Mouse (Mus musculus) frontal cortex, postnatal 36 days (tissue): ENCODE data around the gene Arl8a.
A peak's percentile ranks its signal among the peaks of the same experiment; 100 is the strongest.
"Not testable (repeated sequence)": the region's sequence is repeated elsewhere in the genome, so short reads cannot be mapped to it uniquely, and the experiment has no call there.

Experiments
- DNase-seq, 2 experiments: peaks; one replicate each; pipeline ENCODE4 v3.0.0; 2022; ENCODE audit warnings: low spot score in 2 of 2

Arl8a gene

DNA sequence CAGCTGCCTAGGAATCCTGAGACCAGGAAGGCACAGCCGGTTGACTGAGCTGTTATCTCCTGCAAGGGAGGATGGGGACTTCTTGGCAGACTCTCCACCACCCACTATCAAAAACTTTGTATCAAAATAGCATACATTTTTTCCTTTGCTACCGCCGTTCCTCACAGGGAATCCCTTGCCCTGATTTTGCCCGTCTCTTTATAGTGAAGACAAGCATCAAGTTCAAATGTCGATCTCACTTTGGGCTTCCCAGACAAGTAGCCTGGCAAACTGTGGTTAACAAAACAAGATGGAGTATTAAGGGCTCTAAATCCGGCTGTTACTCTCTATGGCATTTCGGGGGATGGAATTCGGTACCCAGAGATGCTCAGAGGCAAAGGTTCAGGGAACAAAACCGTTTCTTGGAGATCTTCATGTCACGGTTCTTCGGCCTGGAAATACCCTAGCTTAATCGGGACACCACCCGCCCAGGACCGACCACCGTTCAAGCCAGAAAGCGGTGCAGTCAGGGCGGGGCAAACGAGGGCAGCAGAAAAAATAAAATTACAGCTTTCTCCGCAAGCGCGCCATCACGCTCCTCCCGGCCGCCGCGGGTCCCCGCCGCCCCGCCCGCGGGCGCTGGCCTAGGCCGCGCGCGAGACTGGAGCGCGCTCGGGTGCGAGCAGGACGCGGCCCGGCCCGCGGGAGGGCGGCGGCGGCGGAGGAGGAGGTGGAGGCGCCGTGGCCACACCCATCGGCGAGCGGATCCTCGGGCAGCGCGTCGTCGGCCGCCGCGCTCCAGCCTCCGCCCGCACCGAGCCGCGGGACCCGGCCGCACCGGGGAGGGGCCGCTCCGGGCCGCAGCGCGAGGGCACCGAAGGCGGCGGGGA lies at the start of gene Arl8a:
Gene Arl8a (plus strand): TSS at position 748 of the 869 bp plus-strand sequence.
- peak; percentile 81 to 82 for DNase-seq

DNA sequence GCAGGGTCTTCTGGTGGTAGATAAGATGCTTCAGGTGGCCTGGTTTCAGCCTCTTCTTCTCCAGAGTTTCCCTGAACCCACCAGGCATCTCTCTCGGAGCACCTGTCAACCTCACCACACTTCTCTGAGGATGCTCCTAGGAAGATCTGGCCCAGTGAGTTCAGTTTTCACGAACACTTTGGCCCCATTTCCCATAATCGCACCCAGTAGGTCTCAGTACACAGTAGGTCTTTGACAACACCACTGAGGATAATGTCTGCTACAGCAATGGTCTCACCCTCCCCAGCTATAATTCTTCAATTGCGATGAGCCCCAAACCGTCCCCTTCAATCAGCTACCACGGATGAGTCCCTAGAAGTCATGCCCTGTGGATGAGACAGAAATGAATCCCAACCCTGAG lies 49.2 kb upstream of the Arl8a start:
- no peak for DNase-seq

DNA sequence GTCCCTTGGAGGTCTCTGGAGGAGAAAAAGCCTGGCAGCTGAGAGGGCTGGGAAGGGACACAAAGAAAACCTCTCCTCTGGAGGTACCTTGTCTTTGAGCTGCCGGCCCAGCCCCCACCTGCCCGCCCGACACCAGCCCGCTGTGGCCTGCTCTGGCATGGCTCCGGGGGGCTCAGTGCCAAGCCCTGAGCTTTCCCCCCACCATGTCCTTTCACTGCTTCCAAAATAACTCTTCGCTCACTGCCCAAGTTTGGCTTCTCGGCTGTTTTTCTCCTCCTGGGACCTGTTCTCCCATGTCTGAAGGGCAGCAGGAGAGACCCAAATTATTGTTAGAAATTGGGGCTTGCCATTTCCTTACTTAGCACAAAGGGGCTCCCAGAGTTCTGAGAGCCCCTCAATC lies 48.2 kb upstream of the Arl8a start:
- DNase-seq: no peak

DNA sequence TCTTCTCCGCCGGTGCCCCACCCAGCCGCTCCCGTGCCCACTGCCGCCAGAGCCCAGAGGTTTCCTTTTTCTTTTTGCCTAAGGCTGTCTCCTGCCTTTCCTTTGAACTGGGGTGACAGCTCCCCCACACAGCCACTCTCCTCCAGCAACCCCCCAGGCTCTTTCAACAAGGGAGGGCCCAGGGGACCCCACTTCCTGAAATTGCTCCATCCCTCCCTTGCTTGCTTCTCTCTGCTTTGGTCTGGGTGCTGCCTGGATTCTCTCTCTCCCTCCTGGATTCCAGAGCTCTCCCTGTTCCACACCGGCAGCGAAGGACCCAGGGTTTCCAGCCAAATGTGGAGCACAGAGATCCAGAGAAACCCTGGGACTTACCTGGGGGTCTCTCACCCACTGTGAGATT lies 46.2 kb upstream of the Arl8a start:
- no peak for DNase-seq

DNA sequence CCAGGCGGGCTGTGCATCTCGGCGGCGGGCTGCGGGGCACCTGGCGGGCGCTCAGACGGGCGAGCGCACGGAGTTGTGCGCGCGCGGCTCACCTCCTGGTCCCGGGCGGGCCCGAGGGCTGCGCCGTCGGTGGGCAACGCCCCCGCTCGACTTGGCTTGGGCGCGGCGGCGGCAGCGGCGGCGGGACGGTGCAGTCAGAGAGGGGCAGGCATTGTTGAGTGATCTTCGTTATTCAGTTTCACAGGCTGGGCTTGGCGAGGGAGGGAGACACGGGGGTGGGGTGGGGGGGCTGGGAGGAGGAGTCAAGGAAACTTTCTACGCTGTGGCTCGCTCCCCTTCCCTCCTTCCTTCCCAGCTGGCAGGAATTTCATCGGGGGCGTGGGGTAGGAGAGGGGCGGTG lies 41.5 kb upstream of the Arl8a start, which contains the start of gene Lgr6:
Gene Lgr6 (minus strand): TSS at position 153 of the 400 bp plus-strand sequence.
- DNase-seq: no peak

DNA sequence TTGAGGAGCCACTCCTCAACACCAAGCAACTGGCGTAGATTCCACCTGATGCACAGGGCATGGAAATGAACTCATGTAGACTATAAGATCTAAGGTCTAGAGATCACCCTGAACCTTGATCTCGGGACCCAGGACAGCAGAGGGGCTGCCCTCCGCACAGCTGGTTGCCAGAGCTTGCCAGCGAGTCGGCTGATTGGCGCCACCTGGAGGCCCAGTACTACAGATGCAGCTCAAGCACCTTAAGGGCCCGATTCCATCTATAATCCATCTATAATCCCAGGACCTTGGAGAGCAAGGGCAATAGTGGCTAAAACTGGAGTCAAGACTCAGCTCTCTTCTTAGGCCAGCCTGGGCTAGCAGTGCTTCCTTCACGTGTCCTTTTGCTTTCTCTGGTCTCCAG lies 40.7 kb upstream of the Arl8a start:
- peak; percentile 49 to 56 for DNase-seq

DNA sequence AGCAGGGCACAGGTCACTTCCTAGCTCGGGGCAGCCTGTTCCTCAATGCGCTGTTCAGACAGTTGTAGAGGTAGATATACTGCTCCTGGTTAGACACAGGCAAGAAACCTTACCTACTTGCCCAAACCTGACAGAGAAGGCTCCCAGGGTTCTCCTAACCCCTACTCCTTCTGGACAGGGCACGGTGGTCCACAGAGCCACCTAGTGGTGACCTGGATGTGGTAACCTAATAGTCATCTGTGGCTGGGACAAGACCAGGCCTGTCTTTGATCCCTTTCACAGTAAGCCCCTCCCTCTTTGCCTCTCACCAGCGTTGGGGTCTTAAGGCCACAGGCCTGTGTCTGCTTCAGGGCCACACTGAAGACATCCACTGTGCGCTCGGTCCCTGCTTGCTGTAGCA lies 38.0 kb upstream of the Arl8a start:
- no peak for DNase-seq

DNA sequence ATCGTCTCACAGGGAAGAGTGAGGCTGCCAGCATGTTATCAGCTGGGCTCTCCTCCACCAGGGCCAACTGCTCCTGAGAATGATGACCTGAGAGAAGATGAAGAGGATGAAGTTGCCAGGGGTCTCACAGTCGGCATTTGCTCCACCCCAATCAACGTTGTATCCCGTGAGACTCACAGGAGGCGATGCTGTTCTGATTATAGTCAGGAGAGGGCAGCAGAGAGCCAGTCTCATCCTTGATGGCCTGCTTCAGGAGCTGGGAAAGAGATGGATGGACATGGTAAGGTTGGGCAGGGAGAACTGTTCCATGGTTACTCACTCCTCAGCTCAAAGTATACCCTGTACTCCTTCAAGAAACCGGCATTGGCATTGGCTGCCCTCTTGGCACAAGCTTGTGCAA lies 36.5 kb upstream of the Arl8a start:
- DNase-seq: peak; percentile 81 to 82

DNA sequence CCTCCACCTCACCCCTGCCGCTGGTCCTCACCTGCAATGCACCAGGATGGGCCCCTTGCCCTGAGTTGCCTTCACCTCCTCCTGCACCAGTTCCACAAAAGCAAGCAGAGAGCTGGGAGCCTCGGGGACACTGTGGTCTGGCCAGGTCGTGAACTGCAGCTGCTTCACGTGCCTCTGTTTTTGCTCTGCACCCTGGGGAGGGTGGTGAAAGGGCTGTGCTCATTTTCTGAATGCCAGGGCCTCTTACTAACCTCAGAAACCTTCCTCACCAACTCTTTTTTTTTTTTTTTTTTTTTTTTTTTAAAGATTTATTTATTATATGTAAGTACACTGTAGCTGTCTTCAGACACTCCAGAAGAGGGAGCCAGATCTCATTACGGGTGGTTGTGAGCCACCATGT lies 35.4 kb upstream of the Arl8a start:
- not testable (repeated sequence) for DNase-seq

DNA sequence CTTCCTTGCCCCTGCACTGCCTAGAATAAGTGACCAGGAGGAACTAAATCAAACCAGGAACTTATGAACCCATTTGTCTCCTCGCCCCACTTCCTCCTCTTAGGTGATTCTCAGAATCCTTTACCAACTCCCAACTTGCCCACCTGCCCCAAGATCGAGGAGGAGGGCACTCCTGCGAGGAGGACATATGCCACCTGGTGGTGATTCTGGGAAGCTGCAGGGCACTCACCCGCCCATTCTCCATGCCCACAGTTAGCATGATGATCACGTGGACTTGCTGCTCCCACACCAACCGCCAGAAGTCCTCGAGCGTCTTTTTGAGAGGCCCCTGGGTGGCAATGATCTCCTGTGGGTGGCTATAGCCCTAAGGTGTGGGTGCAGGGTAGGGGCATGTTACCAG lies 34.0 kb upstream of the Arl8a start:
- DNase-seq: no peak

DNA sequence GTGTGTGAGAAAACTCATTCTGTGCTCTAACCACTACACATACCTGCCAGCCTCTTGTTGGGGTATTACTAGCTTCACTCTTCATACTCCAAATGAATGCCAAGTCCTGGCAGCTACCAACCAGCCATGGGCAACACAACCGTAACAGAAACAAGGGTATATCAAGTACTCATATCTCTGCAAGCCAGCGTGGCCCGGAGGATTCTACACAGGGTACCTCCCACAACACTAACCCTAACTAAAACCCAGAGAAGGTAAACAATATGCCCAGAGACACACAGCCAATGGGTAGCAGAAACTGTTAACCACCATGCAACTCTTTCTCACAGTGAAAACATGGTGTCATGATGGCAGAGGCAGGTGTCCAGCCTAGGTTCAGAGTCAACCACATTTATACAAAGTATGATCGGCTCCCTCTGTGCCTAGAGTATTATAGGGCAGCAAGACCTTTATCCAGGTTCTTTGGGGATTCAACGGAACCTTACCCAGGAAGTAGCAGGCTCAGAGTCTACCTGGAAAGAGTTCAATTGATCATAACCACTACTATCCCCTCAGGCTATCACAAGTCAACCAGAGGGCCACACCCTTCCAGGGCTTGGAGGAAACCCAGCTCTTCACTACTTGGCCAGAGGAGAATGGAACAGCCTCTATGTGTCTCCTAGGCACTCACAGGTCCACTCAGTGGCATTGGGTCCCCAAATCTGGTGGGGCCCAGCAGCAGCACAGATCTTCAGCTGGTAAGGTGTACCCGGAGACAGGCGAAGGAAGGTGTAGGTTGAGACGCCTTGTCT lies 21.9 kb upstream of the Arl8a start:
- DNase-seq: no peak

DNA sequence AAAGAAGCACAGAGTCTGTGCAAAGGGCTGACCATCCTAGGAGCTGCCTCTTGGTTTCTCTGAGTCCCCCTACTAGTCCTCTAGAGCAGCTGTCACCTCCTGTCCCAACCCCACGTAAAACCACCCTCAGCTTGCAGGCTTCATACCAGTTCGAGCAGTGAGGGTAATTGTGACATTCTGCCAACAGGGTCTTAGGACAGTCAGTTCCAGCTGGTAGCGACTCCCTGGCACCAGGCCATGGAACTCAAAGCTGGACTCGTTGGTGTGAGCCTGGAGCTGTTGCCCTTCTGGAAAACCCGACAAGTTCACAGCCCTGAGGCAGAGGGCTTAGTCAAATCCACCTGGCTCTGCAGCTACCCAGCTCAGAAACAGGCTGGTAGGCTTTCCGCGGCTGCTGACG lies 20.6 kb upstream of the Arl8a start:
- DNase-seq: no peak

DNA sequence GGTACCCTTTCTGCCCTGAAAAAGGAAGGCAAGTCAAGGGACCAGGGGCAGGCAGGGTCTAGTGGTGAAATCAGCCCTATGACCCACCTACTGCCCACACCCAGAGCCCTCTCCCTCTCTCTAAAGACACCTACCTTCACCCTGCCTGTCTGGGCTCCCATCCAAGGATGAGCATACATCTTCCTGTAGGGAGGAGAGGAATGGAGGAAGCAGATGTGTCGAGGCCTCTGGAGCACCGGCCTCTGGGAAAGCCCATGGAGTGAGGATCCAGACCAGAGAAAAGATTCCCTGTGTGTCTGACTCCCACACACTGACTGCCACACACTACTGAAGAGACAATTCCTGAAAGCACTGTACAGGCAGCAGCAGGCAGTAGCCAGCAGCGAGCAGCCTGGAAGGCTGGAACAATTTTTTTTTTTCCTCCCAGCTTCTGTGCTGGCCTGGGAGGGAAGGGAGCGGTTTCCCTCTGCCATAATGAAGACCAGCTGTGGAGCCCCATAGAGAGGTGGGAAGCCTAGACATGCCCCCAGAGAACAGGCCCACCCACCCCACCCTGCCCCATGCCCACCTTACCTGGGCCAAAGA lies 20.1 kb upstream of the Arl8a start:
- peak in 1 of 2 experiments; percentile 41 for DNase-seq

DNA sequence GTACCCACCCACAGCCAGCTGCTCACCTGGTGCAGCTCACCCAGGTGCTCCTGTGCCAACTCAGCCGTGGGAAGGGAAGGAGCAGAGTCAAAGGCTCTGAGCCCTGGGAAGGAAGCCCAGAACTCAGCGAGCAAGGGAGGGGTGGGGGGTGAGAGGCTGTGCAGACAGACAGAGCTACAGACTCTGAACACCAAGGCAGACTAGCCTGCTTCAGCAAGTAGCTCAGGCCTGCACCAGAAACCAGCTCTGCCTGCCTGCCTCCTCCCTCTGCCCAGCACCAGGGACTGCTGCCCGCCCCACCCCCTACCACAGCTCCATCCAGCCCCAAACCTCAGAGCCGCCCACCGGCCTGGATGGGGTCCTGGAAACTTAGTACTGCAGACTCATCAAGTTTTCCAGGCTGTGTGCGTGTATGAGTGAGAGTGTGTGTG lies 18.6 kb upstream of the Arl8a start:
- no peak for DNase-seq

DNA sequence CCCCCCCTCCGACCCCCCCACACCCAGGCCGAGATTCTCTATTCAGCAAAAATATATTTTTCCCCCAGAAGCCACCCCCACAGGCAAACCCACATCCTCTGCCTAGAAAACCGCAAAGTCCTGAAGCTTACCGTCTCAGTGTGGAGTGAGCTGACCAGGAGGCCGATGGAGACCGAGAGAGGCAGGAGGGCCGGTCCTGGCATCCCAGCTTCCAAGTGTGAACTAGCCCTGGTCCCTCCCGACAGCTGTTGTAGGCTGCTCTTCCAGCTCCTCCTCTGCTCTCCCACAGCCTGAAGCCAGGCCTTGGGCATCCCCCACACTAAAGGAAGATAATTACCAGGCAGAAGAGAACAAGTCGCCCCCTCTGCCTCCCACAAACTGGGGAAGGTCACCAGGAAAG lies 17.6 kb upstream of the Arl8a start:
- DNase-seq: no peak

DNA sequence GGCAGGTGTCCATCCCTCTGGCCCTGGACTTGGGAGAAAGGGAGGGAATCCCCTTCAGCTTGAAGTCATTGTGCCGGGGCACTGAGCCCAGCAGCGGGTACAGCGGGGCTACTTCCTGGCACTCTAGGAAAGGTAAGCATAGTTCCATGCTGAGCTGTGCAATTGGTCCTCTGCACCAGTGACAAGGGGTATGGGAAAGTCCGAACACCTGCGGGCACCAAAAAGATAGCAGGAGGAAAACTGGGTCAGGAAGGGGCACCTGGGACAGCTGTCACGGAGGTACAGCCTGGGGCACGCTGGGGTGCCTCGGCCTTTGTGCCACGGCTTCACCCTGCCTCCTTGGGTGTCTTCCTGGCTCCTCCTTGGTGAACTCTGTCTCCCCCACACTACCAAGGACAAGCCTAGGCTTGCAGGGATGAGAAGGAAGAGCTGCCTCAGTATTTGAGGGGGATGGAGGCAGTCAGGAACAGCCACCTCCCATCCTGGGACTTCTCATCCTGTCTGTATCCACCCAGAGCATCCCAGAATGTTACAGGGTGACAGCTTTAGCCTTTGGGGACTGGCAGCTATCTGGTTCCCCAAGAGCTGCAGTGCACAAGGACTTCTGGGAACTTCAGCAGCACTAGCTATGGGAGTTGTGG lies 17.0 kb upstream of the Arl8a start:
- DNase-seq: no peak

DNA sequence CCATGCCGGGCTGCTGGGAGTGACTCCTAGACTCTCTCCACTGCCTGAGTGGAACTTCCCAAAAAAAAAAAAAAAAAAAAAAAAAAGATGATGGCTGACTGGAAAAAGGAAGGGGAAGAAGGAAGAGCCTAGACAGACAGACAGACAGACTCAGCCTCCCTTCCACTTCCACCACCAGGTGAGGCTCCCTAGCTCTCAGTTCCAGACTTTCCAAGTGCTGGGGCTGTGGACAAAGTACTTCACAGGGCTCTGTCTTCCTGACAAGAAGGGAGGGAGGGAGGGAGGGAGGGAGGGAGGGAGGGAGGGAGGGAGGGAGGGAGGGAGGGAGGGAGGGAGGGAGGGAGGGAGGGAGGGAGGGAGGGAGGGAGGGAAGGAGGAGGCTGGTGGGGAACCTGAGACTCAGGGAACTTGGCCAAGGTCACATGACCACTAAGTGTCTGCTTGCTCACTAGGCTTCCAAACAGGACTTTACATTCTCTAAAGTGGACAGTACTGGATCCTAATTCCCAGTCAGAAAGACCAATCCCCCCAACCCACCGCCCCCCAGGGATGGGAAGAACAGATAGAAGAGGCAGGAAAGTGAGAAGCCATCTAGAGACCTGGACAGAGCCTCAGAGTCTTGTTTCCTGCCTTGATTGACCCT lies 16.1 kb upstream of the Arl8a start:
- no peak for DNase-seq

DNA sequence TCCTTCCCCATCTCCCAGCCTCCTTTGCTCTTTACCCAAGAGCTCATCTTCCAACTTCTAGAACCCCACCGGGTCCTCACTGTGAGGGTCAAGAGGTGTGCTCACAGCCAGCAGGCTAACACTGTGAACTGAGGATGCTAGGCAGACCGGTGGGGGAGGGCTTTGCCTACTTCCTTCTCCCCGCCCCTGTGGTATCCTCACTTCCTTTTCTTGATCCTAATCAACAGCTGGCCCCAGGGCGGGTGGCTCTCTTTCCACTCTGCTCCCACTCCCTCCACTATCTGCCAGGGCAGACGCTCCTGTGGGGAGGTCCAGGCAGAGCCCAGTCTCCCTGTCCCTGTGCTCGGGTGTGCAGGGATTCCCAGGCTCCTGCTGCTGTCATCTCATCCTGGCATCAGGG lies 15.6 kb upstream of the Arl8a start:
- no peak for DNase-seq

DNA sequence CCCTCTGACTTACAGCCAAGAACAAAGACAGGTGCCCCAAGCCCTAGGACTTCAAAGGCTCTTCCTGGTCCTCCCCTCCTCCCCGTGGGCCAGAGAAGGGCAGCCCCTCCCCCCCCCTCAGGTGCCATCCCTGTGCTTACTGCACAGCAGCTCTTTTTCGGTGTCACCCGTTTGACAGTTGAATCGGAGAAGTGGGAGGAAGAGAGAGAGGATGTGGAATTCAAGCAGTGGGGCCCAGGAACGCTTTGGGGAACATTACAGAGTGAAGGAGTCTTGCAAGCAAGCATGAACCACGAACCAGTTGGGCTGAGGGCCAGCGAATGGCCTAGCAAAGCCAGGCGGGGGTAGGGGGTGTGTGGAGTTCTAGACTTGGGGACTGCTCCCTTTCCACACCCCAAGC lies 15.1 kb upstream of the Arl8a start:
- no peak for DNase-seq

DNA sequence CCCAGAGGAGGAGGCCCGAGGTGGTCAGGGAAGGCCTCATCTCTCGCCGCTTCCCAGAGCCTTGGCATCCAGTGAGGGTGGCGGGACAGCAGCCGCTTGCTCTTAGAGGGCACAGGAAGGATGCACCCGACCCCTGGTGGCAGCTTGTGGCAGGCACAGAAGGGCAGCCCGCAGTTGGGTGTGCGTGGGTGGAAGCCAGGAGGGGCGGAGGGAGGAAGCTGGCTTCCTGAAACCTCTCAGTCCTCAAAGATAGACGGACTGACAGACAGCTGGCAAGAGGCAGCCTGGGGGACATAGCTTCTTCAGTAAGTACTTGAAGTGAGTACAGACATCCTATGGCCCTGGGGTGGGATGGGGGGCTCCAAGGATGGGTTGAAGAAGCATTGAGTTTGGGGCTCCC lies 14.2 kb upstream of the Arl8a start, which contains the start of gene Ptpn7:
Gene Ptpn7 (plus strand): TSS at position 228 of the 400 bp plus-strand sequence.
- peak in 1 of 2 experiments; percentile 45 for DNase-seq

DNA sequence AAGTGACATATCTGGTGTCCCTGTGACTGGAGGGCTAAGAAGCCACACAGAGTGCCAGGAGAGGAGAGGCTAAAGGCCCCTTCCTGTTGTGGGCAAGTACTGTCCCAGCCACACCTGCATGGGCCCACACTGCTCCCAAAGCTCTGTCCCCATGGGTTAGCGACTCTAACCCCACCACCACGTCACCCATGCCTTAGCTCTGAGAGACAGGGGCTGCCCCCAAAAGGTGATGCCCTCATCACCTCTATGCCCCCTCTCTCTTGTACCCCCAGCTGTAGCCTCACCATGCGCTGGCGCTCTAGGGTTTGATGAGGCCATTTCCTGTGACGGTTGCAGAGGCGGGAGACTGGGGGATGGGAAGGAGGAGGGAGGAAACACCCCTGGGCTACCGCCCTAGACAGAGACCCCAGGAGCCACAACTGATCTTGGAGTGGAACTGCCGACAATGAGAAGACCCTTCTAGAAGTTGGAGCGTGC lies 13.7 kb upstream of the Arl8a start:
- DNase-seq: no peak
